In genomic region chr11:55096731-55097462, GRCm38 (mm10) we compare ENCODE assay signal across 8 mouse cellular contexts. TPM values are rescaled to one million over a fixed set of nuclear protein-coding genes. Genes with fewer than 3 reads are reported as not detected.
DNase-seq lines count a peak whose midpoint lies in the region; ATAC-seq and TF ChIP-seq lines count a peak whose summit lies in the region.

No protein-coding gene starts in this region.

- H3K27ac ChIP-seq in left cerebral cortex, adult 2 months, result no peak overlapping the region; the same call in 1 of the 2 replicates
- H3K27ac ChIP-seq in embryonic facial prominence, embryonic 12.5 days, result peak overlapping the region; percentile 65; the same call in 1 of the 2 replicates
- no peak overlapping the region; the same call in 1 of the 2 replicates for H3K27ac ChIP-seq in kidney, embryonic 14.5 days (ENCODE audit: low read depth, low read length)
- no peak overlapping the region for H3K27ac ChIP-seq in neural tube, embryonic 12.5 days

- peak overlapping the region; percentile 22; the same call in 1 of the 2 replicates for H3K4me3 ChIP-seq in left cerebral cortex, adult 2 months
- H3K4me3 ChIP-seq in embryonic facial prominence, embryonic 12.5 days, result peak overlapping the region; percentile 50
- peak overlapping the region; percentile 55 for H3K4me3 ChIP-seq in kidney, embryonic 14.5 days (ENCODE audit: low read length)
- H3K4me3 ChIP-seq in neural tube, embryonic 12.5 days, result peak overlapping the region; percentile 44; the same call in 1 of the 2 replicates

- no peaks in the 10 kb centered on the region for H3K27me3 ChIP-seq in embryonic facial prominence, embryonic 12.5 days
- no peaks in the 10 kb centered on the region for H3K27me3 ChIP-seq in kidney, embryonic 14.5 days (ENCODE audit: control insufficient read depth, insufficient read depth, low read length)
- no peaks in the 10 kb centered on the region for H3K27me3 ChIP-seq in neural tube, embryonic 12.5 days (replicated peaks)

- intact Hi-C loops in left cerebral cortex, adult 2 months (cut with DNase I), result no loop called here

- no peaks in the 10 kb centered on the region for H3K9me3 ChIP-seq in embryonic facial prominence, embryonic 12.5 days
- H3K9me3 ChIP-seq in kidney, embryonic 14.5 days (ENCODE audit: control insufficient read depth, low read length), result no peaks in the 10 kb centered on the region
- no peaks in the 10 kb centered on the region for H3K9me3 ChIP-seq in neural tube, embryonic 12.5 days

- no peak for ATAC-seq in embryonic facial prominence, embryonic 12.5 days (ENCODE audit: insufficient number of reproducible peaks, insufficient read depth, low FRiP score, low TSS enrichment)
- ATAC-seq in kidney, embryonic 14.5 days (ENCODE audit: low FRiP score, low TSS enrichment), result no peak
- no peak for ATAC-seq in neural tube, embryonic 12.5 days (ENCODE audit: low FRiP score, low read depth)

- H3K4me1 ChIP-seq in embryonic facial prominence, embryonic 12.5 days, result 0 out of 2 replicates have a peak, but pooled peaks cover 3% of the 10 kb centered on the region
- H3K4me1 ChIP-seq in kidney, embryonic 14.5 days (ENCODE audit: control insufficient read depth, insufficient read depth, low read length), result 0 out of 2 replicates have a peak, but pooled peaks cover 4% of the 10 kb centered on the region
- no peaks in the 10 kb centered on the region; the same call in 1 of the 2 replicates for H3K4me1 ChIP-seq in neural tube, embryonic 12.5 days

- WGBS in embryonic facial prominence, embryonic 12.5 days, result 32% methylated on average over 11 of the region's 11 CpGs
- WGBS in kidney, embryonic 14.5 days, result 34% methylated on average over 11 of the region's 11 CpGs
- WGBS in neural tube, embryonic 12.5 days, result 38% methylated on average over 11 of the region's 11 CpGs

- H3K36me3 ChIP-seq in embryonic facial prominence, embryonic 12.5 days, result no peaks in the 10 kb centered on the region
- no peaks in the 10 kb centered on the region for H3K36me3 ChIP-seq in kidney, embryonic 14.5 days (ENCODE audit: control insufficient read depth, insufficient read depth, low read length)
- H3K36me3 ChIP-seq in neural tube, embryonic 12.5 days, result no peaks in the 10 kb centered on the region

- no peak for TF ChIP-seq CTCF in left cerebral cortex, adult 2 months (IDR thresholded peaks at IDR 0.05)

- peak overlapping the region; percentile 68 for H3K4me2 ChIP-seq in embryonic facial prominence, embryonic 12.5 days (replicated peaks)
- H3K4me2 ChIP-seq in kidney, embryonic 14.5 days (replicated peaks; ENCODE audit: low read depth, low read length), result peak overlapping the region; percentile 57
- H3K4me2 ChIP-seq in neural tube, embryonic 12.5 days (replicated peaks), result peak overlapping the region; percentile 62

- no peak for DNase-seq in left cerebral cortex, adult 2 months (ENCODE audit: extremely low spot score in 1 of 2, low spot score in 2 of 2)
- DNase-seq in left cerebral cortex, adult 8-10 months (ENCODE audit: low spot score in 2 of 2), result no peak
- no peak for DNase-seq in frontal cortex, postnatal 10 days (ENCODE audit: low spot score in 2 of 2)
- no peak for DNase-seq in B cell, adult 2 months
- no peak for DNase-seq in embryo, embryonic 10 days (ENCODE audit: low spot score)

- no peak overlapping the region; the same call in 1 of the 2 replicates for H3K9ac ChIP-seq in embryonic facial prominence, embryonic 12.5 days
- peak overlapping the region; percentile 50 for H3K9ac ChIP-seq in kidney, embryonic 14.5 days (ENCODE audit: low read depth, low read length)
- H3K9ac ChIP-seq in neural tube, embryonic 12.5 days, result no peak overlapping the region

RNA-seq across cellular contexts. Expression of gene Gm2a, which starts 1.0 kb away (rescaled TPM):
- total RNA-seq in left cerebral cortex, adult 2 months (2021), result 10 to 100 TPM; 30.6 to 30.7 TPM
- total RNA-seq in left cerebral cortex, adult 8-10 months (2022), result 10 to 100 TPM; 30.5 to 41.8 (median 34.5) TPM
- 12.0 and 13.0 TPM in 2 replicates for polyA plus RNA-seq in embryonic facial prominence, embryonic 12.5 days (2016; fragmentation: Nextera tagmentation; extraction: Ambion mirVana)
- 27.3 and 33.6 TPM in 2 replicates for polyA plus RNA-seq in kidney, embryonic 14.5 days (2014; fragmentation: Nextera tagmentation; extraction: Ambion mirVana)
- polyA plus RNA-seq in neural tube, embryonic 12.5 days (2016; fragmentation: Nextera tagmentation; extraction: Ambion mirVana), result 14.0 and 15.2 TPM in 2 replicates

RNA-seq across cellular contexts. Expression of gene Ccdc69, which starts 19.0 kb away (rescaled TPM):
- total RNA-seq in left cerebral cortex, adult 2 months (2021), result under 1 TPM in 1 of 2 experiments, not detected in 1; 0.32 TPM
- under 1 TPM; 0.44 to 0.50 (median 0.47) TPM for total RNA-seq in left cerebral cortex, adult 8-10 months (2022)
- 0.67 and 0.78 TPM in 2 replicates for polyA plus RNA-seq in embryonic facial prominence, embryonic 12.5 days (2016; fragmentation: Nextera tagmentation; extraction: Ambion mirVana)
- polyA plus RNA-seq in kidney, embryonic 14.5 days (2014; fragmentation: Nextera tagmentation; extraction: Ambion mirVana), result 3.5 and 3.6 TPM in 2 replicates
- polyA plus RNA-seq in neural tube, embryonic 12.5 days (2016; fragmentation: Nextera tagmentation; extraction: Ambion mirVana), result 0.28 and 0.41 TPM in 2 replicates

RNA-seq across cellular contexts. Expression of gene Slc36a3, which starts 54.6 kb away (rescaled TPM):
- total RNA-seq in left cerebral cortex, adult 2 months (2021), result not detected
- total RNA-seq in left cerebral cortex, adult 8-10 months (2022), result not detected
- not detected in 2 replicates for polyA plus RNA-seq in embryonic facial prominence, embryonic 12.5 days (2016; fragmentation: Nextera tagmentation; extraction: Ambion mirVana)
- not detected in 2 replicates for polyA plus RNA-seq in kidney, embryonic 14.5 days (2014; fragmentation: Nextera tagmentation; extraction: Ambion mirVana)
- not detected in 2 replicates for polyA plus RNA-seq in neural tube, embryonic 12.5 days (2016; fragmentation: Nextera tagmentation; extraction: Ambion mirVana)
